Mouse (Mus musculus) liver, postnatal 0 days (tissue): ENCODE measurements around the gene Mafk.

Experiments
- CTCF ChIP-seq: sonication (generic); IDR thresholded peaks from 2 replicates; pipeline ENCODE4 v1.5.1; 2016; ENCODE audit warnings: antibody characterized with exemption, low read depth
- EP300 ChIP-seq: IDR thresholded peaks from 2 replicates; pipeline ENCODE4 v1.6.1; 2016; ENCODE audit warnings: antibody characterized with exemption, low read depth, mild to moderate bottlenecking

DNA sequence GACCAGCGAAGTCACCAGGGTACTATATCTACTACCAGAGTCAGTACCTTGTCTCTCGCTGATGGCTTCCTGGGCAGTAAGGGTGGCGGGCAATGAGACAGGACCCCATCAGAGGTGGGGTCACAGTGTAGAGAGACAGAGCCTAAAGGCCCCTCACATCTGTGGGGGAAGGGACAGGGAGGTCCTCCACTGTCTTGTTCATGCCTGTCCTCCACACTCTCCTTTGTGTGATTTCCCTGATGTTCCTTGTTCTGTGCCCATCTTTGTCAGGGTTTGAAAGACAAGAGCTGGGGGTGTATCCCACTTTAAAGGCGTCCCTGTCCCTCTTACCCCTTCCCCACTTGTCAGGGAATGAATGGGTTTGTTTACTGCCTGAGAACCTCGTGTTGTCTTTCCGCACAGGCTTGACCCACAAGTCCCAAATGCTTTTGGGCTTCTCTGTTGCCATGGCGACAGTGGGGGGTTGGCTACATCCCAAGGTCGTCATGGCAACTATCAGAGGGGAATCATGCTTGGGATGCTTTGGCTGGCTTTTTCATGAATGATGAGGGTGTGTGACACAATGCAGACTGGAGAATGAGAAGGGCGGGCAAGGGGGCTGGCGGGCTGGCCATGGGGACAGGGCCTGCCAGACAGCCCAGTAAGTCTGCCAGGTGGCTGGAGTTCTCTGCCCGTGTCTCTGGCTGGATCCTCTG, 6.3 kb downstream of the Mafk start:
- TF ChIP-seq EP300 (no peak), CTCF (no peak)
